Mouse (Mus musculus): ENCODE measurements around the gene Ssh2. TPM values are rescaled to one million over a fixed set of nuclear protein-coding genes. Genes with fewer than 3 reads are reported as not detected.

Gene Ssh2
- polyA plus RNA-seq, 1 experiment from 2014 or later = 19.2 TPM

- no peak for ATAC-seq
- WGBS = 4% methylated on average over 6 of the region's 6 CpGs
- Histone ChIP-seq H3K4me1 (replicated peaks) (peaks cover 15% of the 10 kb centered on the region), H3K9ac (replicated peaks) (peak overlapping the region; percentile 75), H3K27me3 (peaks cover 67% of the 10 kb centered on the region), H3K36me3 (peaks cover 7% of the 10 kb centered on the region; the same call in 1 of the 2 replicates), H3K9me3 (no peaks in the 10 kb centered on the region), H3K4me3 (replicated peaks) (peak overlapping the region; percentile 54), H3K4me2 (replicated peaks) (peak overlapping the region; percentile 99), H3K27ac (no peak overlapping the region)
Observed at GRCm38 (mm10) chr11:77461856-77462255, 245.8 kb downstream of the Ssh2 start.

GRCm38 (mm10) chr11:77462283-77463100 lies 246.4 kb downstream of the Ssh2 start, which contains the start of gene Coro6:
Gene Coro6, plus strand, starts transcription at chr11:77462411.
- Histone ChIP-seq H3K36me3 (peaks cover 7% of the 10 kb centered on the region; the same call in 1 of the 2 replicates), H3K27me3 (peaks cover 74% of the 10 kb centered on the region), H3K27ac (no peak within 1 kb of the TSS), H3K4me2 (replicated peaks) (peak within 1 kb of the TSS; percentile 99), H3K9ac (replicated peaks) (peak within 1 kb of the TSS; percentile 75), H3K9me3 (no peaks in the 10 kb centered on the region), H3K4me3 (replicated peaks) (peak within 1 kb of the TSS; percentile 54), H3K4me1 (replicated peaks) (peaks cover 15% of the 10 kb centered on the region)
- peak; percentile 77 for ATAC-seq
- under 1% methylated on average over 69 of the region's 73 CpGs for WGBS

GRCm38 (mm10) chr11:77463101-77463445 lies 247.0 kb downstream of the Ssh2 start:
- ATAC-seq = no peak
- H3K4me3 ChIP-seq (replicated peaks) = peak overlapping the region; percentile 54
- peaks cover 79% of the 10 kb centered on the region for H3K27me3 ChIP-seq
- H3K9me3 ChIP-seq = no peaks in the 10 kb centered on the region
- peaks cover 5% of the 10 kb centered on the region; the same call in 1 of the 2 replicates for H3K36me3 ChIP-seq
- 44% methylated on average over 8 of the region's 8 CpGs for WGBS
- peak overlapping the region; percentile 99 for H3K4me2 ChIP-seq (replicated peaks)
- peak overlapping the region; percentile 75; the same call in 1 of the 2 replicates for H3K9ac ChIP-seq (replicated peaks)
- no peak overlapping the region for H3K27ac ChIP-seq
- peaks cover 21% of the 10 kb centered on the region for H3K4me1 ChIP-seq (replicated peaks)

- ATAC-seq = no peak
- no peaks in the 10 kb centered on the region for H3K9me3 ChIP-seq
- WGBS = 63% methylated on average over 10 of the region's 10 CpGs
- peaks cover 22% of the 10 kb centered on the region for H3K4me1 ChIP-seq (replicated peaks)
- no peak overlapping the region for H3K9ac ChIP-seq (replicated peaks)
- H3K27me3 ChIP-seq = peaks cover 85% of the 10 kb centered on the region
- no peak overlapping the region for H3K4me2 ChIP-seq (replicated peaks)
- H3K27ac ChIP-seq = no peak overlapping the region
- peaks cover 5% of the 10 kb centered on the region; the same call in 1 of the 2 replicates for H3K36me3 ChIP-seq
- no peak overlapping the region for H3K4me3 ChIP-seq (replicated peaks)
Observed at GRCm38 (mm10) chr11:77463786-77464185, 247.7 kb downstream of the Ssh2 start.

- no peak overlapping the region for H3K4me2 ChIP-seq (replicated peaks)
- no peak for ATAC-seq
- 53% methylated on average over 4 of the region's 4 CpGs for WGBS
- H3K27me3 ChIP-seq = peaks cover 92% of the 10 kb centered on the region
- no peak overlapping the region for H3K9ac ChIP-seq (replicated peaks)
- H3K36me3 ChIP-seq = peaks cover 9% of the 10 kb centered on the region; the same call in 1 of the 2 replicates
- H3K4me1 ChIP-seq (replicated peaks) = peaks cover 22% of the 10 kb centered on the region
- no peak overlapping the region for H3K4me3 ChIP-seq (replicated peaks)
- no peaks in the 10 kb centered on the region for H3K9me3 ChIP-seq
- no peak overlapping the region for H3K27ac ChIP-seq
Observed at GRCm38 (mm10) chr11:77464684-77465083, 248.6 kb downstream of the Ssh2 start.

GRCm38 (mm10) chr11:77465111-77465510 lies 249.0 kb downstream of the Ssh2 start:
- H3K4me3 ChIP-seq (replicated peaks) = no peak overlapping the region
- no peak overlapping the region for H3K9ac ChIP-seq (replicated peaks)
- peaks cover 22% of the 10 kb centered on the region for H3K4me1 ChIP-seq (replicated peaks)
- no peaks in the 10 kb centered on the region for H3K9me3 ChIP-seq
- 53% methylated on average over 3 of the region's 3 CpGs for WGBS
- peaks cover 10% of the 10 kb centered on the region for H3K36me3 ChIP-seq
- no peak for ATAC-seq
- no peak overlapping the region for H3K27ac ChIP-seq
- H3K4me2 ChIP-seq (replicated peaks) = no peak overlapping the region
- H3K27me3 ChIP-seq = peaks cover 92% of the 10 kb centered on the region

- Histone ChIP-seq H3K27me3 (peaks cover 77% of the 10 kb centered on the region), H3K4me1 (replicated peaks) (peaks cover 22% of the 10 kb centered on the region), H3K36me3 (peaks cover 20% of the 10 kb centered on the region), H3K9ac (replicated peaks) (no peak overlapping the region), H3K4me2 (replicated peaks) (no peak overlapping the region), H3K9me3 (no peaks in the 10 kb centered on the region), H3K4me3 (replicated peaks) (no peak overlapping the region), H3K27ac (no peak overlapping the region)
- 39% methylated on average over 9 of the region's 9 CpGs for WGBS
- no peak for ATAC-seq
Observed at GRCm38 (mm10) chr11:77466544-77466943, 250.5 kb downstream of the Ssh2 start.

GRCm38 (mm10) chr11:77467157-77467556 lies 251.1 kb downstream of the Ssh2 start:
- H3K9me3 ChIP-seq = no peaks in the 10 kb centered on the region
- 5% methylated on average over 25 of the region's 25 CpGs for WGBS
- H3K9ac ChIP-seq (replicated peaks) = no peak overlapping the region
- H3K4me1 ChIP-seq (replicated peaks) = peaks cover 16% of the 10 kb centered on the region
- no peak overlapping the region for H3K4me2 ChIP-seq (replicated peaks)
- H3K27ac ChIP-seq = no peak overlapping the region
- no peak for ATAC-seq
- H3K27me3 ChIP-seq = peaks cover 71% of the 10 kb centered on the region
- H3K4me3 ChIP-seq (replicated peaks) = no peak overlapping the region
- peaks cover 26% of the 10 kb centered on the region for H3K36me3 ChIP-seq

GRCm38 (mm10) chr11:77467784-77468183 lies 251.7 kb downstream of the Ssh2 start:
- Histone ChIP-seq H3K27ac (no peak overlapping the region), H3K4me3 (replicated peaks) (no peak overlapping the region), H3K36me3 (peaks cover 33% of the 10 kb centered on the region), H3K9me3 (no peaks in the 10 kb centered on the region), H3K4me2 (replicated peaks) (no peak overlapping the region), H3K27me3 (peaks cover 65% of the 10 kb centered on the region), H3K9ac (replicated peaks) (no peak overlapping the region), H3K4me1 (replicated peaks) (peaks cover 10% of the 10 kb centered on the region)
- ATAC-seq = peak; percentile 9; the same call in 1 of the 2 replicates
- 16% methylated on average over 20 of the region's 20 CpGs for WGBS

- no peak overlapping the region for H3K4me2 ChIP-seq (replicated peaks)
- H3K4me3 ChIP-seq (replicated peaks) = no peak overlapping the region
- no peak overlapping the region for H3K27ac ChIP-seq
- H3K9ac ChIP-seq (replicated peaks) = no peak overlapping the region
- 81% methylated on average over 9 of the region's 9 CpGs for WGBS
- H3K27me3 ChIP-seq = peaks cover 59% of the 10 kb centered on the region
- no peaks in the 10 kb centered on the region for H3K9me3 ChIP-seq
- no peak for ATAC-seq
- H3K4me1 ChIP-seq (replicated peaks) = 0 out of 2 replicates have a peak, but pooled peaks cover 6% of the 10 kb centered on the region
- H3K36me3 ChIP-seq = peaks cover 39% of the 10 kb centered on the region
Observed at GRCm38 (mm10) chr11:77468397-77468796, 252.3 kb downstream of the Ssh2 start.

GRCm38 (mm10) chr11:77471407-77471806 lies 255.3 kb downstream of the Ssh2 start:
- peaks cover 29% of the 10 kb centered on the region for H3K27me3 ChIP-seq
- ATAC-seq = no peak
- H3K36me3 ChIP-seq = peaks cover 62% of the 10 kb centered on the region
- H3K27ac ChIP-seq = no peak overlapping the region
- no peaks in the 10 kb centered on the region for H3K9me3 ChIP-seq
- 74% methylated on average over 29 of the region's 29 CpGs for WGBS
- no peak overlapping the region for H3K9ac ChIP-seq (replicated peaks)
- 0 out of 2 replicates have a peak, but pooled peaks cover 6% of the 10 kb centered on the region for H3K4me1 ChIP-seq (replicated peaks)
- H3K4me3 ChIP-seq (replicated peaks) = no peak overlapping the region
- no peak overlapping the region for H3K4me2 ChIP-seq (replicated peaks)

GRCm38 (mm10) chr11:77472775-77473174 lies 256.7 kb downstream of the Ssh2 start:
- Histone ChIP-seq H3K36me3 (peaks cover 72% of the 10 kb centered on the region), H3K4me2 (replicated peaks) (no peak overlapping the region), H3K4me3 (replicated peaks) (no peak overlapping the region), H3K27ac (no peak overlapping the region), H3K9me3 (no peaks in the 10 kb centered on the region), H3K27me3 (peaks cover 15% of the 10 kb centered on the region), H3K4me1 (replicated peaks) (0 out of 2 replicates have a peak, but pooled peaks cover 4% of the 10 kb centered on the region), H3K9ac (replicated peaks) (no peak overlapping the region)
- ATAC-seq = no peak
- 93% methylated on average over 16 of the region's 16 CpGs for WGBS
